Mouse (Mus musculus): ENCODE measurements around the gene Mageh1. TPM values are rescaled to one million over a fixed set of nuclear protein-coding genes. Genes with fewer than 3 reads are reported as not detected.

Gene Mageh1
- 12.0 TPM for polyA plus RNA-seq (2014; fragmentation: Illumina TruSeq; extraction: RNeasy Lipid Tissue Mini Kit (QIAGEN cat#74804); ENCODE audit: low read depth, low replicate concordance)

DNA sequence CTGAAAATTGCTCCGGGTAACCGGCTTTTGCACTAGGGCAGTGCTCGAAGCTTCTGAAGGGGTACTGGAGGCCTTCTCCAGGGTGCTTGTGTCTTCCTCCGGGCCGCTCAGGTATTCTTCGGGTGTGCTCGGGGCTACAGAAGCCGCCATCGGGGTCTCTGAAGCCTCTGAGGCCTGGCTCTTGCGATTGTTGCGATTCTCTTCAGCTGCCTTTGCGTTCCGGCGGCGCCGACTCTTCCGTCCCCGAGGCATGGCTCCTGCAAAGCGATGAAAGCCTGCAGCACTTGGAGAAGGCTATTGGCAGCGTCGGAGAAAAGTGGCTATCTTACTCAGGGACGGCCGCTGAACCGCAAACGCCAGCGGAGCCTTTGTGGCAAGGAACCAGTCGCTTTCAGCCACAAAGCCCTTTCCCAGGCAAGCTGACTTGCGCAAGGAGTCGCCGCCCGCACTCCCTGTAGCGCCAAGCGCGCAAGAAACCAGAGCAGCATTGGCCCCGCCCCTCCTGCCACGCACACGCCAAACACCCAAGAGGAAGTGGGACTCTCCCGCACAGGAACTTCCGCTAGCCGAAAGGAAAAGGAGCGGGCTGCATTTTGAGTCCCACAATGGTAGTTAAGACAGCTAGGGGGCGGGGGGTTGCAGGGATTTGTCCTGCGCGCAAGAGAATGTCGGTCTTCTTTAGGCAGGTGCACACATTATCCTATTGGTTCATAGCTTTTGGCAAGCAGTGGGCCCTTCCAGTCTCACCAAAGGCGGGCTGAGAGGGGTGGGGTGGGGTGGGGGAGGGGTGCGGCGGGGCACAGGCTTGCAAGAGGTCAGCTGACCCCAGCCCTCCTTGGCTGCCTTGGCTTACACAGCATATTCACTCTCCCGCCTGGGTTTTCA is at the start of gene Mageh1:
Gene Mageh1, minus strand, starts transcription at position 489 of the 885 bp plus-strand sequence.

DNA sequence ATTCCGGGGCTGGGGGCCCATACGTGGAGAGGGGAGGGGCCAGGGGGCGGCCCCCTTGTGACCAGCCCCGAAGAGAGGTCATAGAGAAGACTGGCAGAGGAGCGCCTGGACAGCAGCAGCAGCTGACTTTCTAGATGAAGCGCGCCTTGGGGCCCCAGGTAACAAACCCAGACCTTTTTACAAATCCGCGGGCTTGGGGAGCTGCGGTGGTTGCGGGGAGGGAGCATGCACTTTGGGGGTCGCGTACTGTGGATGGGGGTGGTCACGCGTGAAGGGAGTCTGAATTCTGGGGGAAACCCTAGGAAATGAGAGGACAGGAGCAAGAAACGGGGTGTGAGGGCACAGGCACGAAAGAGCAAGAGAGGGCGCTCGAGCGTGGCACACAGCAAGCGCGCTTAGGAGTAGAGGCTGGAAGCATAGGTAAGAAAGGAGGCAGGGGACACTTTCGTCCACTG is 31.0 kb downstream of the Mageh1 start, which contains the start of gene Usp51:
Gene Usp51, plus strand, starts transcription at position 83 of the 455 bp plus-strand sequence.

Other genes with a start within 250 kb of the Mageh1 start
- not detected for gene Usp51, start 31.1 kb downstream of the Mageh1 start, polyA plus RNA-seq (2014; fragmentation: Illumina TruSeq; extraction: RNeasy Lipid Tissue Mini Kit (QIAGEN cat#74804); ENCODE audit: low read depth, low replicate concordance)
- not detected for gene Foxr2, start 81.2 kb upstream of the Mageh1 start, polyA plus RNA-seq (2014; fragmentation: Illumina TruSeq; extraction: RNeasy Lipid Tissue Mini Kit (QIAGEN cat#74804); ENCODE audit: low read depth, low replicate concordance)
- gene Rragb, start 102.4 kb upstream of the Mageh1 start, polyA plus RNA-seq (2014; fragmentation: Illumina TruSeq; extraction: RNeasy Lipid Tissue Mini Kit (QIAGEN cat#74804); ENCODE audit: low read depth, low replicate concordance) = 5.0 TPM
- 0.37 TPM for gene Klf8, start 199.9 kb upstream of the Mageh1 start, polyA plus RNA-seq (2014; fragmentation: Illumina TruSeq; extraction: RNeasy Lipid Tissue Mini Kit (QIAGEN cat#74804); ENCODE audit: low read depth, low replicate concordance)